Mouse (Mus musculus): ENCODE measurements around the gene Ncmap. TPM values are rescaled to one million over a fixed set of nuclear protein-coding genes. Genes with fewer than 3 reads are reported as not detected.

Ncmap gene
- total and polyA plus RNA-seq, 2 experiments from 2014 or later = 0.71 to 1.5 TPM

- 81% methylated on average over 5 of the region's 5 CpGs for WGBS
- no peaks in the 10 kb centered on the region for H3K9me3 ChIP-seq (ENCODE audit: low read length)
- H3K4me3 ChIP-seq (ENCODE audit: low read depth, low read length) = no peak overlapping the region
- DNase-seq (ENCODE audit: low spot score) (no peak), ATAC-seq (ENCODE audit: low FRiP score) (no peak)
- H3K4me1 ChIP-seq (ENCODE audit: insufficient read depth, low read length) = no peaks in the 10 kb centered on the region
- no peak overlapping the region for H3K4me2 ChIP-seq (ENCODE audit: low read depth, low read length, poor library complexity, severe bottlenecking)
- no peak; the same call in 1 of the 2 replicates for TF ChIP-seq CTCF (IDR thresholded peaks at IDR 0.05)
- H3K27me3 ChIP-seq (ENCODE audit: insufficient read depth, low read length) = no peaks in the 10 kb centered on the region
- no peak overlapping the region for H3K27ac ChIP-seq (ENCODE audit: low read depth, low read length)
- H3K36me3 ChIP-seq (ENCODE audit: insufficient read depth, low read length) = no peaks in the 10 kb centered on the region
- H3K9ac ChIP-seq (replicated peaks; ENCODE audit: low read length, poor library complexity, severe bottlenecking) = no peak overlapping the region
Observed at GRCm38 (mm10) chr4:135373299-135373698, 24.7 kb downstream of the Ncmap start.

DNA sequence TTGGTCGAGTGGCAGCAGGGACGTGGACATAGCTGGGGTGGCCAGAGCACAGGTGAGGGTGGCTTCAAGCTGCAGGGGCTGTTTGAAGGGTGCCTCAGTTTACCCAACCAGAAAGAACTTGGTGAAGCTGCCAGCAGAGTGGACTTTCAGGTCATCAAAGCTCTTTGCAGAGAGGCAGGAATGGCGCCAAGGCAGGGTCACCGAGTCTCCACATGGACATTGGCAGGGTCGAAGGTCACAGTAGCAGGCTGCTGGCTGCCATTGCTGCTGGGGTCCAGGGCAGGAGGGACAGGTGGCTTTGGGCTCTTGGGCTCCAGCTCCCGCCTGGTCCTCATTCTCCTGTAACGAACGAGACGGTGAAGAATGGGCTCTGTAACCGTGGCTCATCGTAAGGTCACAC lies 27.7 kb downstream of the Ncmap start:
- Histone ChIP-seq H3K27me3 (ENCODE audit: insufficient read depth, low read length) (no peaks in the 10 kb centered on the region), H3K9ac (replicated peaks; ENCODE audit: low read length, poor library complexity, severe bottlenecking) (no peak overlapping the region), H3K4me2 (ENCODE audit: low read depth, low read length, poor library complexity, severe bottlenecking) (no peak overlapping the region), H3K9me3 (ENCODE audit: low read length) (no peaks in the 10 kb centered on the region), H3K27ac (ENCODE audit: low read depth, low read length) (no peak overlapping the region), H3K4me3 (ENCODE audit: low read depth, low read length) (no peak overlapping the region), H3K36me3 (ENCODE audit: insufficient read depth, low read length) (no peaks in the 10 kb centered on the region), H3K4me1 (ENCODE audit: insufficient read depth, low read length) (no peaks in the 10 kb centered on the region)
- DNase-seq (ENCODE audit: low spot score) = no peak
- 82% methylated on average over 11 of the region's 11 CpGs for WGBS
- ATAC-seq (ENCODE audit: low FRiP score) = no peak
- no peak for TF ChIP-seq CTCF (IDR thresholded peaks at IDR 0.05)

GRCm38 (mm10) chr4:135362828-135363227 lies 35.2 kb downstream of the Ncmap start:
- WGBS = 24% methylated on average over 6 of the region's 6 CpGs
- ATAC-seq (ENCODE audit: low FRiP score) (no peak), DNase-seq (ENCODE audit: low spot score) (no peak)
- Histone ChIP-seq H3K9ac (replicated peaks; ENCODE audit: low read length, poor library complexity, severe bottlenecking) (no peak overlapping the region), H3K4me2 (ENCODE audit: low read depth, low read length, poor library complexity, severe bottlenecking) (no peak overlapping the region), H3K9me3 (ENCODE audit: low read length) (no peaks in the 10 kb centered on the region), H3K36me3 (ENCODE audit: insufficient read depth, low read length) (no peaks in the 10 kb centered on the region), H3K27ac (ENCODE audit: low read depth, low read length) (no peak overlapping the region), H3K4me3 (ENCODE audit: low read depth, low read length) (no peak overlapping the region), H3K27me3 (ENCODE audit: insufficient read depth, low read length) (no peaks in the 10 kb centered on the region), H3K4me1 (ENCODE audit: insufficient read depth, low read length) (no peaks in the 10 kb centered on the region)
- TF ChIP-seq CTCF (IDR thresholded peaks at IDR 0.05) = no peak

- Histone ChIP-seq H3K27me3 (ENCODE audit: insufficient read depth, low read length) (no peaks in the 10 kb centered on the region), H3K27ac (ENCODE audit: low read depth, low read length) (no peak overlapping the region), H3K4me3 (ENCODE audit: low read depth, low read length) (no peak overlapping the region), H3K9ac (replicated peaks; ENCODE audit: low read length, poor library complexity, severe bottlenecking) (no peak overlapping the region), H3K9me3 (ENCODE audit: low read length) (no peaks in the 10 kb centered on the region), H3K4me2 (ENCODE audit: low read depth, low read length, poor library complexity, severe bottlenecking) (no peak overlapping the region), H3K36me3 (ENCODE audit: insufficient read depth, low read length) (no peaks in the 10 kb centered on the region), H3K4me1 (ENCODE audit: insufficient read depth, low read length) (no peaks in the 10 kb centered on the region)
- DNase-seq (ENCODE audit: low spot score) = no peak
- no peak for ATAC-seq (ENCODE audit: low FRiP score)
- no peak for TF ChIP-seq CTCF (IDR thresholded peaks at IDR 0.05)
- 93% methylated on average over 12 of the region's 12 CpGs for WGBS
Observed at GRCm38 (mm10) chr4:135361722-135362121, 36.3 kb downstream of the Ncmap start.

GRCm38 (mm10) chr4:135358736-135359135 lies 39.3 kb downstream of the Ncmap start:
- Histone ChIP-seq H3K27me3 (ENCODE audit: insufficient read depth, low read length) (no peaks in the 10 kb centered on the region), H3K9ac (replicated peaks; ENCODE audit: low read length, poor library complexity, severe bottlenecking) (no peak overlapping the region), H3K27ac (ENCODE audit: low read depth, low read length) (no peak overlapping the region), H3K36me3 (ENCODE audit: insufficient read depth, low read length) (no peaks in the 10 kb centered on the region), H3K9me3 (ENCODE audit: low read length) (no peaks in the 10 kb centered on the region), H3K4me3 (ENCODE audit: low read depth, low read length) (no peak overlapping the region), H3K4me1 (ENCODE audit: insufficient read depth, low read length) (0 out of 2 replicates have a peak, but pooled peaks cover 2% of the 10 kb centered on the region), H3K4me2 (ENCODE audit: low read depth, low read length, poor library complexity, severe bottlenecking) (no peak overlapping the region)
- peak; percentile 74 for TF ChIP-seq CTCF (IDR thresholded peaks at IDR 0.05)
- under 1% methylated on average over 5 of the region's 6 CpGs for WGBS
- DNase-seq (ENCODE audit: low spot score) (peak; percentile 81), ATAC-seq (ENCODE audit: low FRiP score) (no peak)

GRCm38 (mm10) chr4:135357221-135357920 lies 40.7 kb downstream of the Ncmap start:
- Histone ChIP-seq H3K4me2 (ENCODE audit: low read depth, low read length, poor library complexity, severe bottlenecking) (no peak overlapping the region), H3K27ac (ENCODE audit: low read depth, low read length) (no peak overlapping the region), H3K36me3 (ENCODE audit: insufficient read depth, low read length) (no peaks in the 10 kb centered on the region), H3K9me3 (ENCODE audit: low read length) (no peaks in the 10 kb centered on the region), H3K27me3 (ENCODE audit: insufficient read depth, low read length) (no peaks in the 10 kb centered on the region), H3K4me3 (ENCODE audit: low read depth, low read length) (no peak overlapping the region), H3K4me1 (ENCODE audit: insufficient read depth, low read length) (0 out of 2 replicates have a peak, but pooled peaks cover 2% of the 10 kb centered on the region), H3K9ac (replicated peaks; ENCODE audit: low read length, poor library complexity, severe bottlenecking) (no peak overlapping the region)
- DNase-seq (ENCODE audit: low spot score) (no peak), ATAC-seq (ENCODE audit: low FRiP score) (no peak)
- 84% methylated on average over 12 of the region's 12 CpGs for WGBS
- TF ChIP-seq CTCF (IDR thresholded peaks at IDR 0.05) = no peak
